Comparison of ENCODE assay signal across 29 mouse cellular contexts in the genomic region with DNA sequence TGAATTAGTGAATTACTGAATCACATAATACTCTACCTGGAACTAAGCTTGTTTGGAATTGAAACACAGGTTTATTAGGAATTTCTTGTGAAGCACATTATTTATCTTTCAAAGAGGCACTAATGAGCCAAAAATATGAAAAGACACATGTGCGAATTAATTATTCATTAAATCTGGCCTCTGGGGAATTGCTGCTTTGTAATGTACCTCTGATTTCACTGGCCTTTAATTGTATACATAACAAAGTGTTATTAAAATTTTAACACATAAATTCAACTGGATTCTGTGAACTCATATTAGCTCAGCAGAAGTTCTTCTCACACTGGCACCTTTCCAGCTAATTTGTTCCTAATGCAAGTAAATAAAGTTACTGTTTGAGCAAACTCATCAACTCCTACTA.
DNase-seq lines count a peak whose midpoint lies in the region; ATAC-seq lines count a peak whose summit lies in the region.
"Had no signal": no experiment of that assay in that cellular context is flagged by ENCODE, and none has a peak within 500 bp of the region (broad histone marks: within the 10 kb centered on the region; RNA-seq: fewer than 3 reads in every experiment).

No protein-coding gene starts in this region.

- H3K27me3 ChIP-seq in forebrain, embryonic 14.5 days (replicated peaks; ENCODE audit: control insufficient read depth, insufficient read depth, low read length), result no peaks in the 10 kb centered on the region
- H3K27me3 ChIP-seq in forebrain, embryonic 13.5 days, result no peaks in the 10 kb centered on the region
- no peaks in the 10 kb centered on the region for H3K27me3 ChIP-seq in midbrain, embryonic 14.5 days (ENCODE audit: control insufficient read depth, insufficient read depth, low read length)
- no peaks in the 10 kb centered on the region for H3K27me3 ChIP-seq in midbrain, embryonic 10.5 days (ENCODE audit: low read depth, poor library complexity, severe bottlenecking)
- H3K27me3 ChIP-seq: CH12.LX; embryonic facial prominence, embryonic 15.5 days; heart, embryonic 12.5 days; heart, embryonic 15.5 days; hindbrain, embryonic 12.5 days; Patski had no signal

- H3K4me1 ChIP-seq in forebrain, embryonic 14.5 days (ENCODE audit: control insufficient read depth, insufficient read depth, low read length), result no peaks in the 10 kb centered on the region
- H3K4me1 ChIP-seq in forebrain, embryonic 13.5 days, result no peaks in the 10 kb centered on the region
- H3K4me1 ChIP-seq in midbrain, embryonic 14.5 days (ENCODE audit: control insufficient read depth, insufficient read depth, low read length), result no peaks in the 10 kb centered on the region
- H3K4me1 ChIP-seq in midbrain, embryonic 10.5 days, result no peaks in the 10 kb centered on the region
- H3K4me1 ChIP-seq: embryonic facial prominence, embryonic 15.5 days; heart, embryonic 12.5 days; heart, embryonic 15.5 days; hindbrain, embryonic 12.5 days had no signal

- no peak overlapping the region for H3K27ac ChIP-seq in forebrain, embryonic 14.5 days (ENCODE audit: low read depth, low read length)
- no peak overlapping the region for H3K27ac ChIP-seq in forebrain, embryonic 13.5 days
- no peak overlapping the region for H3K27ac ChIP-seq in midbrain, embryonic 14.5 days (replicated peaks; ENCODE audit: low read depth, low read length)
- H3K27ac ChIP-seq in midbrain, embryonic 10.5 days (replicated peaks), result no peak overlapping the region
- H3K27ac ChIP-seq: embryonic facial prominence, embryonic 15.5 days; heart, embryonic 15.5 days; hindbrain, embryonic 12.5 days had no signal

- H3K9me3 ChIP-seq in forebrain, embryonic 14.5 days (replicated peaks; ENCODE audit: control insufficient read depth, low read length), result no peaks in the 10 kb centered on the region
- H3K9me3 ChIP-seq in forebrain, embryonic 13.5 days (replicated peaks), result no peaks in the 10 kb centered on the region
- H3K9me3 ChIP-seq in midbrain, embryonic 14.5 days (ENCODE audit: control insufficient read depth, low read length), result no peaks in the 10 kb centered on the region
- H3K9me3 ChIP-seq in midbrain, embryonic 10.5 days (replicated peaks), result no peaks in the 10 kb centered on the region
- H3K9me3 ChIP-seq: embryonic facial prominence, embryonic 15.5 days; heart, embryonic 12.5 days; heart, embryonic 15.5 days; hindbrain, embryonic 12.5 days had no signal

- H3K4me3 ChIP-seq in forebrain, embryonic 14.5 days (ENCODE audit: low read depth, low read length), result no peak overlapping the region
- H3K4me3 ChIP-seq in forebrain, embryonic 13.5 days, result no peak overlapping the region
- no peak overlapping the region for H3K4me3 ChIP-seq in midbrain, embryonic 14.5 days (replicated peaks; ENCODE audit: low read depth, low read length)
- no peak overlapping the region for H3K4me3 ChIP-seq in midbrain, embryonic 10.5 days
- H3K4me3 ChIP-seq: embryonic facial prominence, embryonic 15.5 days; heart, embryonic 12.5 days; heart, embryonic 15.5 days; hindbrain, embryonic 12.5 days had no signal

- DNase-seq in forebrain, embryonic 14.5 days (ENCODE audit: low spot score), result peak; percentile 17
- peak; percentile 67 for DNase-seq in midbrain, embryonic 14.5 days
- no peak for DNase-seq in midbrain, embryonic 10.5 days (ENCODE audit: low spot score)
- DNase-seq in brain, adult 2 months (ENCODE audit: low read depth, low spot score), result peak; percentile 11
- no peak for DNase-seq in gastrocnemius, postnatal 10 days
- DNase-seq: adrenal gland, postnatal 10 days; adrenal gland, postnatal 36 days; B cell, adult 2 months; cerebellum, adult 11-12 months; cerebellum, adult 8-10 months; cerebellum, postnatal 36 days; embryo, embryonic 11 days; gastrocnemius, postnatal 14 days; heart, adult 11 months; heart, postnatal 10 days; heart, postnatal 36 days; kidney, adult 18-20 months had no signal

- H3K9ac ChIP-seq in forebrain, embryonic 14.5 days (ENCODE audit: low read length), result no peak overlapping the region
- H3K9ac ChIP-seq in forebrain, embryonic 13.5 days, result no peak overlapping the region
- no peak overlapping the region for H3K9ac ChIP-seq in midbrain, embryonic 14.5 days (replicated peaks; ENCODE audit: low read length)
- H3K9ac ChIP-seq: embryonic facial prominence, embryonic 15.5 days; heart, embryonic 12.5 days; heart, embryonic 15.5 days; hindbrain, embryonic 12.5 days had no signal

- no peaks in the 10 kb centered on the region for H3K36me3 ChIP-seq in forebrain, embryonic 14.5 days (ENCODE audit: control insufficient read depth, insufficient read depth, low read length)
- H3K36me3 ChIP-seq in forebrain, embryonic 13.5 days (ENCODE audit: poor library complexity, severe bottlenecking), result no peaks in the 10 kb centered on the region
- no peaks in the 10 kb centered on the region for H3K36me3 ChIP-seq in midbrain, embryonic 14.5 days (ENCODE audit: control insufficient read depth, insufficient read depth, low read length)
- no peaks in the 10 kb centered on the region for H3K36me3 ChIP-seq in midbrain, embryonic 10.5 days
- H3K36me3 ChIP-seq: embryonic facial prominence, embryonic 15.5 days; G1E; heart, embryonic 12.5 days; heart, embryonic 15.5 days; hindbrain, embryonic 12.5 days had no signal

- no peak for ATAC-seq in forebrain, embryonic 14.5 days
- no peak for ATAC-seq in forebrain, embryonic 13.5 days
- no peak for ATAC-seq in midbrain, embryonic 14.5 days (ENCODE audit: low FRiP score, low TSS enrichment)
- ATAC-seq: forebrain, embryonic 16.5 days; hindbrain, embryonic 16.5 days; inflammation-experienced regulatory T-cells, adult 6 months; intestine, embryonic 16.5 days; Patski had no signal

- H3K4me2 ChIP-seq in forebrain, embryonic 14.5 days (ENCODE audit: low read length), result no peak overlapping the region
- no peak overlapping the region for H3K4me2 ChIP-seq in forebrain, embryonic 13.5 days
- no peak overlapping the region for H3K4me2 ChIP-seq in midbrain, embryonic 14.5 days (ENCODE audit: low read length)
- H3K4me2 ChIP-seq: embryonic facial prominence, embryonic 15.5 days; heart, embryonic 12.5 days; heart, embryonic 15.5 days; hindbrain, embryonic 12.5 days had no signal

- 78% methylated on average over 1 of the region's 1 CpGs for WGBS in forebrain, embryonic 14.5 days
- 81% methylated on average over 1 of the region's 1 CpGs for WGBS in forebrain, embryonic 13.5 days
- 82% methylated on average over 1 of the region's 1 CpGs for WGBS in midbrain, embryonic 14.5 days
- 88% methylated on average over 1 of the region's 1 CpGs for WGBS in midbrain, embryonic 10.5 days

Comparison
In these comparisons a context has a peak if more than half of its experiments do, and no peak if none do; other contexts are left out.
1. DNase-seq: peak in forebrain, embryonic 14.5 days (single experiment), midbrain, embryonic 14.5 days (single experiment) and brain, adult 2 months (single experiment); none in midbrain, embryonic 10.5 days (single experiment) and gastrocnemius, postnatal 10 days (single experiment).